Mouse (Mus musculus) bone marrow, adult 2 months (tissue): ENCODE measurements around the gene Nrxn1. TPM values are rescaled to one million over a fixed set of nuclear protein-coding genes. Genes with fewer than 3 reads are reported as not detected.

Experiments
- H3K27ac ChIP-seq: fragments of 200-500 bp; 2 replicates; pipeline ENCODE4 v1.5.1; 2012; ENCODE audit warnings: low read depth, mild to moderate bottlenecking, control low read depth, inconsistent platforms, low read length; ENCODE audit not compliant: control insufficient read depth, poor library complexity, insufficient read depth
- H3K4me1 ChIP-seq: fragments of 200-500 bp; 2 replicates; pipeline ENCODE4 v1.6.1; 2011; ENCODE audit warnings: low read length; ENCODE audit not compliant: control insufficient read depth, insufficient read depth
- H3K4me3 ChIP-seq: fragments of 200-500 bp; replicated peaks from 2 replicates; pipeline ENCODE3; 2011; ENCODE audit warnings: mild to moderate bottlenecking, low read depth, low read length, control low read depth; ENCODE audit not compliant: control insufficient read depth
- CTCF ChIP-seq: fragments of 200-500 bp; IDR thresholded peaks from 2 replicates; pipeline ENCODE4 v1.5.1; 2011; ENCODE audit warnings: low read length, control low read depth; ENCODE audit not compliant: control insufficient read depth, insufficient read depth
- POLR2A ChIP-seq: fragments of 200-500 bp; IDR thresholded peaks from 2 replicates; pipeline ENCODE4 v1.6.1; 2011; ENCODE audit warnings: low read depth, mild to moderate bottlenecking, control low read depth, low read length, borderline replicate concordance; ENCODE audit not compliant: control insufficient read depth
- WGBS: fragments of 180-500 bp; shearing (Covaris S2); methylation state at CpG from one replicate; pipeline ENCODE4 v1.1.7; 2018; 5-methylcytosine and 5-hydroxymethylcytosine counted together
- polyA plus RNA-seq: library from polyadenylated mRNA; stranded (reverse); fragments of >200 nt; gene quantifications from 2 replicates; pipeline ENCODE4 v1.2.4, GENCODE M21; 2011; ENCODE audit warnings: low replicate concordance; ENCODE audit not compliant: missing spikeins, insufficient read depth, insufficient read length

Nrxn1 gene
- 1.0 TPM in 1 of 2 replicates, not detected in the other for polyA plus RNA-seq

- no peak within 1 kb of the TSS for H3K27ac ChIP-seq
- no peaks in the 10 kb centered on the region for H3K4me1 ChIP-seq
- TF ChIP-seq CTCF: no peak
- TF ChIP-seq POLR2A: no peak
- 0% methylated on average over 1 of the region's 1 CpGs for WGBS
- H3K4me3 ChIP-seq: no peak within 1 kb of the TSS
These were observed at the start of gene Nrxn1 for GRCm38 (mm10) chr17:91093042-91093080. Nrxn1 (minus strand) TSS chr17:91093071.

- Histone ChIP-seq H3K4me1 (no peaks in the 10 kb centered on the region), H3K4me3 (no peak overlapping the region), H3K27ac (no peak overlapping the region)
- TF ChIP-seq POLR2A: no peak
- no peak for TF ChIP-seq CTCF
- 73% methylated on average over 3 of the region's 3 CpGs for WGBS
These were observed 44.0 kb upstream of the Nrxn1 start for GRCm38 (mm10) chr17:91136859-91137258.

GRCm38 (mm10) chr17:91112880-91113628 is 20.2 kb upstream of the Nrxn1 start:
- Histone ChIP-seq H3K4me3 (no peak overlapping the region), H3K4me1 (no peaks in the 10 kb centered on the region), H3K27ac (no peak overlapping the region)
- TF ChIP-seq CTCF (no peak), POLR2A (no peak)
- WGBS: 82% methylated on average over 3 of the region's 3 CpGs

GRCm38 (mm10) chr17:91112085-91112484 is 19.2 kb upstream of the Nrxn1 start:
- Histone ChIP-seq H3K4me3 (no peak overlapping the region), H3K4me1 (no peaks in the 10 kb centered on the region), H3K27ac (no peak overlapping the region)
- 76% methylated on average over 1 of the region's 1 CpGs for WGBS
- TF ChIP-seq CTCF (no peak), POLR2A (no peak)

- H3K27ac ChIP-seq: no peak overlapping the region
- no peak for TF ChIP-seq POLR2A
- 29% methylated on average over 12 of the region's 12 CpGs for WGBS
- H3K4me1 ChIP-seq: no peaks in the 10 kb centered on the region
- no peak overlapping the region for H3K4me3 ChIP-seq
These were observed 407 bp upstream of the Nrxn1 start for GRCm38 (mm10) chr17:91093081-91093875.

- Histone ChIP-seq H3K4me1 (no peaks in the 10 kb centered on the region), H3K4me3 (no peak overlapping the region), H3K27ac (no peak overlapping the region)
- TF ChIP-seq CTCF: no peak
- no peak for TF ChIP-seq POLR2A
- WGBS: 2% methylated on average over 21 of the region's 21 CpGs
These were observed 340 bp downstream of the Nrxn1 start for GRCm38 (mm10) chr17:91092421-91093041.

- TF ChIP-seq POLR2A (no peak), CTCF (no peak)
- WGBS: 67% methylated on average over 1 of the region's 1 CpGs
These were observed 2.2 kb downstream of the Nrxn1 start for GRCm38 (mm10) chr17:91090631-91091030.

GRCm38 (mm10) chr17:91088991-91089390 is 3.9 kb downstream of the Nrxn1 start:
- H3K4me1 ChIP-seq: no peaks in the 10 kb centered on the region
- 82% methylated on average over 11 of the region's 11 CpGs for WGBS
- H3K27ac ChIP-seq: no peak overlapping the region
- no peak overlapping the region for H3K4me3 ChIP-seq
- no peak for TF ChIP-seq POLR2A
- no peak for TF ChIP-seq CTCF

More at GRCm38 (mm10) chr17:91090631-91091030, 2.2 kb downstream of the Nrxn1 start:
- H3K4me1 ChIP-seq: no peaks in the 10 kb centered on the region
- H3K4me3 ChIP-seq: no peak overlapping the region
- H3K27ac ChIP-seq: no peak overlapping the region
